Mouse (Mus musculus): ENCODE results near the gene Gm3194. TPM values are rescaled to one million over a fixed set of nuclear protein-coding genes. Genes with fewer than 3 reads are reported as not detected.

Gene Gm3194
- not detected for total RNA-seq (2023)

GRCm38 (mm10) chr14:5455367-5455766, at the start of gene Gm3194:
TSS of gene Gm3194 (minus strand) at chr14:5455467.

GRCm38 (mm10) chr14:5501374-5501773, 46.1 kb upstream of the Gm3194 start, which contains the start of gene Gm3488:
TSS of gene Gm3488 (plus strand) at chr14:5501674.

GRCm38 (mm10) chr14:5483907-5484306, 28.6 kb upstream of the Gm3194 start, which contains the start of gene Gm3187:
TSS of gene Gm3187 (plus strand) at chr14:5484207.

GRCm38 (mm10) chr14:5477730-5478129, 22.5 kb upstream of the Gm3194 start, which contains the start of gene Gm8246:
TSS of gene Gm8246 (minus strand) at chr14:5477830.

GRCm38 (mm10) chr14:5388949-5389348, 66.3 kb downstream of the Gm3194 start, which contains the start of gene Gm3500:
TSS of gene Gm3500 (minus strand) at chr14:5389049.

Other genes with a start within 250 kb of the Gm3194 start
- not detected for gene Gm3526, start 194.9 kb downstream of the Gm3194 start, total RNA-seq (2023)
- not detected for gene Gm3542, start 120.5 kb downstream of the Gm3194 start, total RNA-seq (2023)
- not detected for gene Gm3500, start 66.4 kb downstream of the Gm3194 start, total RNA-seq (2023)
- gene Gm8246, start 22.4 kb upstream of the Gm3194 start, total RNA-seq (2023), result not detected
- gene Gm3187, start 28.7 kb upstream of the Gm3194 start, total RNA-seq (2023), result not detected
- not detected for gene Gm3488, start 46.2 kb upstream of the Gm3194 start, total RNA-seq (2023)
- not detected for gene Gm3532, start 83.0 kb upstream of the Gm3194 start, total RNA-seq (2023)
- gene Gm8265, start 177.6 kb upstream of the Gm3194 start, total RNA-seq (2023), result not detected
- gene Gm9603, start 232.0 kb upstream of the Gm3194 start, total RNA-seq (2023), result not detected

Data from CD4-positive naive resting alpha-beta T cell, adult 76 days (primary cell).